Mouse (Mus musculus) C2C12 (cell line): Measurements from ENCODE around the gene Lfng. TPM values are rescaled to one million over a fixed set of nuclear protein-coding genes. Genes with fewer than 3 reads are reported as not detected.
A peak's percentile ranks its signal among the peaks of the same experiment; 100 is the strongest.

ENCODE experiments used
- H3K27me3 ChIP-seq: one replicate; pipeline ENCODE4 v1.6.1; 2011; ENCODE audit not compliant: control insufficient read depth, insufficient read depth, insufficient read length
- H3K36me3 ChIP-seq: one replicate; pipeline ENCODE4 v1.6.1; 2011; ENCODE audit not compliant: control insufficient read depth, insufficient read depth
- H3K4me3 ChIP-seq: one replicate; pipeline ENCODE4 v1.5.1; 2011; ENCODE audit warnings: mild to moderate bottlenecking, control low read depth; ENCODE audit not compliant: poor library complexity, insufficient read depth, severe bottlenecking
- H3K79me2 ChIP-seq: one replicate; pipeline ENCODE4 v1.6.1; 2011; ENCODE audit not compliant: control insufficient read depth, insufficient read depth
- H3K79me3 ChIP-seq: one replicate; pipeline ENCODE4 v1.6.1; 2011; ENCODE audit warnings: low read depth, control low read depth
- H3ac ChIP-seq: one replicate; pipeline ENCODE3; 2011; ENCODE audit warnings: low read depth; ENCODE audit not compliant: control insufficient read depth, insufficient read length
- CEBPB ChIP-seq: IDR thresholded peaks from one replicate; pipeline ENCODE4 v1.6.1; 2011; ENCODE audit warnings: low read depth, mild to moderate bottlenecking, control low read depth, moderate library complexity
- CTCF ChIP-seq: IDR thresholded peaks from one replicate; pipeline ENCODE4 v1.5.1; 2011; ENCODE audit not compliant: control insufficient read depth, insufficient read depth, insufficient read length
- FOSL1 ChIP-seq: IDR thresholded peaks from one replicate; pipeline ENCODE4 v1.8.0; 2011; ENCODE audit warnings: mild to moderate bottlenecking, low read length; ENCODE audit not compliant: poor library complexity, insufficient read depth, severe bottlenecking
- MAX ChIP-seq: IDR thresholded peaks from one replicate; pipeline ENCODE4 v1.6.1; 2011; ENCODE audit warnings: mild to moderate bottlenecking, control low read depth
- MYOD1 ChIP-seq: IDR thresholded peaks from one replicate; pipeline ENCODE4 v1.6.1; 2011; ENCODE audit warnings: low read depth; ENCODE audit not compliant: control insufficient read depth, insufficient read length
- MYOG ChIP-seq: IDR thresholded peaks from one replicate; pipeline ENCODE4 v1.6.1; 2011; ENCODE audit not compliant: control insufficient read depth, insufficient read length; ENCODE audit errors: extremely low read depth
- USF1 ChIP-seq: IDR thresholded peaks from one replicate; pipeline ENCODE4 v1.6.1; 2011; ENCODE audit warnings: low read depth, mild to moderate bottlenecking, control low read depth, moderate library complexity
- long read RNA-seq, 2 experiments: library from polyadenylated mRNA; unstranded; transcript quantifications; one replicate each; pipeline ENCODE4 v2.0.0; 2019 to 2020
- polyA plus RNA-seq: library from polyadenylated mRNA; unstranded; fragments of >200 nt; fragmentation: generic; extraction: Trizol; gene quantifications from one replicate; pipeline ENCODE4 v1.2.1, GENCODE M21; 2012; ENCODE audit warnings: missing spikeins

Lfng gene
- polyA plus RNA-seq, result 18.7 TPM
- long read RNA-seq, experiment 1, partial matches to known transcripts, result 0 of 1 reads
- long read RNA-seq, experiment 1, other reads (novel, unspliced or antisense), result 0 of 1 reads
- long read RNA-seq, experiment 2, transcript Lfng-201 (8 exons, 2,305 nt), result major isoform, 21 of 22 reads
- long read RNA-seq, experiment 2, partial matches to known transcripts, result 0 of 22 reads
- long read RNA-seq, experiment 2, other reads (novel, unspliced or antisense), result 1 of 22 reads

DNA sequence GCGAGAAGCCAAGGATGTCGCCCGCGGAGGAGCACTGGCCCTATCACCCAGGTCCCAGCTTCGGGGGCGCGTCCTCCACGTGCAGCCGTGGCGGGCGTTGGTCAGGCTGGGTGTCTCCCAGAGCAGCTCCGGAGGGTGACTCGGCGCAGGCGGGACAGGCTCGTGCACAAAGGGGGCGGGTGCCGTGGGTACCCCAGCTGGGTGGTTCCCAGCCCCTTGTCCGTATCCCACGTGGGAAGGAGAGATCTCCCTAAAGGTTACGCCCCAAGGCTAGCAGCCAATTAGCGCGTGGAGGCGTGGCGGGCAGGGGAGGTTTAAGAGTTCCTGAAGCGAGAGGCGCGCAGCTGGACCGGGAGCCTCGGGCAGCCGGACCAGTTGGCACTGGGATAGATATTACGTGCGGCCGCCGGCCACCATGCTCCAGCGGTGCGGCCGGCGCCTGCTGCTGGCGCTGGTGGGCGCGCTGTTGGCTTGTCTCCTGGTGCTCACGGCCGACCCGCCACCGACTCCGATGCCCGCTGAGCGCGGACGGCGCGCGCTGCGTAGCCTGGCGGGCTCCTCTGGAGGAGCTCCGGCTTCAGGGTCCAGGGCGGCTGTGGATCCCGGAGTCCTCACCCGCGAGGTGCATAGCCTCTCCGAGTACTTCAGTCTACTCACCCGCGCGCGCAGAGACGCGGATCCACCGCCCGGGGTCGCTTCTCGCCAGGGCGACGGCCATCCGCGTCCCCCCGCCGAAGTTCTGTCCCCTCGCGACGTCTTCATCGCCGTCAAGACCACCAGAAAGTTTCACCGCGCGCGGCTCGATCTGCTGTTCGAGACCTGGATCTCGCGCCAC is at the start of gene Lfng:
Gene Lfng (plus strand): TSS at position 320 of the 835 bp plus-strand sequence.
- Histone ChIP-seq H3ac (peak within 1 kb of the TSS; percentile 68), H3K4me3 (peak within 1 kb of the TSS; percentile 59), H3K79me2 (peaks cover 44% of the 10 kb centered on the region), H3K79me3 (peaks cover 26% of the 10 kb centered on the region), H3K27me3 (no peaks in the 10 kb centered on the region), H3K36me3 (peaks cover under 1% of the 10 kb centered on the region)
- TF ChIP-seq MYOG (no peak), CTCF (peak; percentile 2), MYOD1 (peak; percentile 0), FOSL1 (no peak), USF1 (peak; percentile 39), CEBPB (no peak), MAX (peak; percentile 91)

DNA sequence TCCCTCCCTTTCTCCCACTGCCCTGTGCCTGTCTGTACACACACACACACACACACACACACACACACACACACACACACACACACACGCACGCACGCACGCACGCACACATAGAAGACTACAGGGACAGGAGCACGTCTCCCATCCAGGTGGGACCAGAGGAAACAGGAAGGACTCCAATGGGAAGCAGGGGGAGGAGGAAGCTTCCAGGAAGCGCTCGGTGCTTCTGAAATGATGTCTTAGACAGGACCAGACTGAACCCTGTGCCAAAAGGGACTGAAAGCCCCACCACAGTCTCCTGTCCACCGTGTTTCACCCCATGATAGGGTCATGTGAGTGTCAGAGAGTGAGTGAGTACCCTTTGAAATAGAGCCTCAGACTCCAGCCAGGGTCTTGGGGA is 44.5 kb upstream of the Lfng start:
- H3K79me2 ChIP-seq, result no peaks in the 10 kb centered on the region
- H3K27me3 ChIP-seq, result peaks cover 8% of the 10 kb centered on the region
- H3K79me3 ChIP-seq, result no peaks in the 10 kb centered on the region
- H3K36me3 ChIP-seq, result no peaks in the 10 kb centered on the region
- H3K4me3 ChIP-seq, result no peak overlapping the region
- TF ChIP-seq CTCF, result no peak
- H3ac ChIP-seq, result no peak overlapping the region

DNA sequence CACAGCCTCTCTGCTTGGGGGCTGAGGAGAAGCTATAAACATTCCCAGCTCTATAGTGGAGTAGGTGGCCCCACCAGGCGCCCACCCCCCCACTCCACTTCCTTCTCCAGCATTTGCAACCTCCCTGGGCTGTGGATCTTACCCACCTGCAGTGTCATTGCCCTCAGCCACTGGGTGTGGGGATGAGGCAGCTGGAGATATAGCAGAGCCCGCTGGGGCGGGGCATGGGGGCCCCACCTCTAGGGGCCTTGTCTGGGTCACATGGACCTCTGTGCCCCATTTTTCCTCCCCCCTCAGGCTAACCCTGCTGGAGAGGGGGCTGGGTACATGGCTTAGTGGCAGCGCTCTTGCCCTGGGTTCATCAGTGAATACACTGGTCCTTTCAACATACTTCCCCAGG is 42.2 kb upstream of the Lfng start, which contains the start of gene Grifin:
Gene Grifin (minus strand): TSS at position 176 of the 400 bp plus-strand sequence.
- no peaks in the 10 kb centered on the region for H3K79me3 ChIP-seq
- no peaks in the 10 kb centered on the region for H3K79me2 ChIP-seq
- peaks cover 7% of the 10 kb centered on the region for H3K27me3 ChIP-seq
- H3K36me3 ChIP-seq, result no peaks in the 10 kb centered on the region
- TF ChIP-seq CEBPB, result no peak
- no peak for TF ChIP-seq CTCF
- TF ChIP-seq MAX, result no peak
- TF ChIP-seq MYOG, result no peak
- TF ChIP-seq FOSL1, result no peak
- no peak for TF ChIP-seq USF1
- no peak for TF ChIP-seq MYOD1
- H3K4me3 ChIP-seq, result no peak within 1 kb of the TSS
- H3ac ChIP-seq, result no peak within 1 kb of the TSS

DNA sequence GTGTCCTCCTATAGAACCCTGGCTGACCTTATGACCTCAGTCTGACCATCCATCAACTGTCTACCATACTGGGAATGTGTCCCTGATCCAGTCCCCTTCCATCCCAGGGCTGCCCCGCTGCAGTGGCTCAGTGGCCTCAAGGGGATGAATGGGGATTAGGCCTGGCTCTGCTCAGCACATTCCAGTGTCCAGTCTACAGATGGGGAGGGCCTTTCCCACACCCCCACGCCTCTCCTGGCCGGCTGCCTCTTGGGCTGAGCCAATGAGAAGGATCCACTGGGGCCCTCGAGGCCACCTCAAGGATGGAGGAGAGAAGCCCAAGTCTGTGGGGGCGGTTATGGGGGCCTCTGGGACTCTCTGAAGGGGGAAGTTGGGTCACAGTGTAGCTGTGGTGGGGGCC is 41.7 kb upstream of the Lfng start:
- Histone ChIP-seq H3K36me3 (no peaks in the 10 kb centered on the region), H3K27me3 (peaks cover 7% of the 10 kb centered on the region), H3K79me2 (no peaks in the 10 kb centered on the region), H3K4me3 (no peak overlapping the region), H3ac (no peak overlapping the region), H3K79me3 (no peaks in the 10 kb centered on the region)
- no peak for TF ChIP-seq CEBPB
- TF ChIP-seq USF1, result no peak
- TF ChIP-seq MYOD1, result no peak
- TF ChIP-seq FOSL1, result no peak
- TF ChIP-seq CTCF, result no peak
- no peak for TF ChIP-seq MYOG
- TF ChIP-seq MAX, result no peak

DNA sequence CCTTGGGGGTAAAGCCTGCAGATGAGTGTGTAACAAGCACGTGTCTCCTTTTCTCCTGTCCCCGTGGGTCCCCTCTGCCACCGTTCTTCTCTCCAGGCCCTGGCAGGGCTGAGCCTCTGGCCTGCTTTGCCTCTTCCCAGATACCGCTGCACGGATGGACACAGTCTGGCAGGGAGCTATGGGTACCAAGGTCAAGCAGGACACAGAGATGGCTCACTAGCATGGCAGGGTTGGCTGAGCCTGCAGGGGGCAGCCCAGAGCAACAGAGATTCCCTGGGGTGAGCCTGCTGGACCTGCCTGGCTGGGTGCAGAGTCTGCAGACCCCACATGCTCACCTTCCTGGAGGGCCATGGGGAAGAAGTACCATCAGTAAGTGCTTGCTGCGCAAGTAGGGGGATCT is 41.3 kb upstream of the Lfng start:
- Histone ChIP-seq H3K27me3 (peaks cover 7% of the 10 kb centered on the region), H3K36me3 (no peaks in the 10 kb centered on the region), H3ac (no peak overlapping the region), H3K4me3 (no peak overlapping the region), H3K79me3 (no peaks in the 10 kb centered on the region), H3K79me2 (no peaks in the 10 kb centered on the region)
- TF ChIP-seq FOSL1 (no peak), MYOD1 (no peak), MAX (no peak), USF1 (no peak), CTCF (peak; percentile 52)

DNA sequence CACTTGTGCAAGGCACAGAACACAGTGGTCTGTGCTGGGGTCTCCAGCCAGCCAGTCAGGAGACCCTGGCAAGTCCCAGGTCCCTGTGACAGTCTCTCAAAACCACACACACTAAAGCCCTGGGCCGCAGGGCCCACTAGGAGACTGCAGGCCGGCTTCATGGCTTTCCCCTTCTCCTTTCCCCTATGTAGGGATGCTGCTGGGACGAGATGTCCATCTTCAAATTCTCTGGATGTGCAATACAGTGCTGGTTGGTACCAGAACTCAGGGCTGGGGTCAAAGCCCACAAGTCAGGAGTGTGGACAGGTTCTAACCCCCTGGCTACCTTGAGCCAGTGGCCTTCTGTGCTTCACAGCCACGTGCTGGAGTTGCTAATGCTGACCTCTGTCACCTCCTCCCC is 40.8 kb upstream of the Lfng start:
- TF ChIP-seq MYOD1 (no peak), MAX (no peak), MYOG (no peak), USF1 (no peak)
- H3K4me3 ChIP-seq, result no peak overlapping the region

More for the DNA sequence above, 40.8 kb upstream of the Lfng start:
- Histone ChIP-seq H3K36me3 (no peaks in the 10 kb centered on the region), H3ac (no peak overlapping the region), H3K27me3 (peaks cover 7% of the 10 kb centered on the region), H3K79me2 (no peaks in the 10 kb centered on the region), H3K79me3 (no peaks in the 10 kb centered on the region)
